Mouse (Mus musculus) midbrain, embryonic 12.5 days (tissue): ENCODE measurements around the gene Adam34. TPM values are rescaled to one million over a fixed set of nuclear protein-coding genes. Genes with fewer than 3 reads are reported as not detected.
"Not testable (repeated sequence)": the region's sequence is repeated elsewhere in the genome, so short reads cannot be mapped to it uniquely, and the experiment has no call there.

Experiments used
- ATAC-seq: fragments of 200-750 bp; cut with Nextera tagmentation; 2 replicates; pipeline ENCODE4 v1.8.0; 2017; ENCODE audit warnings: low read depth, moderate TSS enrichment, moderate library complexity; ENCODE audit not compliant: low FRiP score
- H3K27ac ChIP-seq: fragments of 300-500 bp; sonication (generic); replicated peaks from 2 replicates; pipeline ENCODE4 v1.5.1; 2016; ENCODE audit warnings: mild to moderate bottlenecking
- H3K27me3 ChIP-seq: fragments of 300-500 bp; sonication (generic); 2 replicates; pipeline ENCODE4 v1.6.1; 2016; ENCODE audit warnings: mild to moderate bottlenecking
- H3K36me3 ChIP-seq: fragments of 300-500 bp; sonication (generic); 2 replicates; pipeline ENCODE4 v1.6.1; 2016
- H3K4me1 ChIP-seq: fragments of 300-500 bp; sonication (generic); 2 replicates; pipeline ENCODE4 v1.6.1; 2016
- H3K4me2 ChIP-seq: fragments of 300-500 bp; sonication (generic); replicated peaks from 2 replicates; pipeline ENCODE4 v1.6.1; 2016; ENCODE audit warnings: mild to moderate bottlenecking, moderate library complexity
- H3K4me3 ChIP-seq: fragments of 300-500 bp; sonication (generic); 2 replicates; pipeline ENCODE4 v1.5.1; 2016; ENCODE audit warnings: mild to moderate bottlenecking
- H3K9ac ChIP-seq: fragments of 300-500 bp; sonication (generic); replicated peaks from 2 replicates; pipeline ENCODE4 v1.6.1; 2016; ENCODE audit warnings: mild to moderate bottlenecking, moderate library complexity
- H3K9me3 ChIP-seq: fragments of 300-500 bp; sonication (generic); 2 replicates; pipeline ENCODE4 v1.6.1; 2016; ENCODE audit warnings: mild to moderate bottlenecking
- WGBS: fragments of 180-500 bp; shearing (Covaris S2); methylation state at CpG from one replicate; pipeline ENCODE4 v1.1.7; 2016; 5-methylcytosine and 5-hydroxymethylcytosine counted together
- polyA plus RNA-seq: library from polyadenylated mRNA; unstranded; fragments of >200 nt; fragmentation: Nextera tagmentation; extraction: Ambion mirVana; gene quantifications from 2 replicates; pipeline ENCODE4 v1.2.1, GENCODE M21; 2016

The Adam34 gene
- not detected in 2 replicates for polyA plus RNA-seq

DNA sequence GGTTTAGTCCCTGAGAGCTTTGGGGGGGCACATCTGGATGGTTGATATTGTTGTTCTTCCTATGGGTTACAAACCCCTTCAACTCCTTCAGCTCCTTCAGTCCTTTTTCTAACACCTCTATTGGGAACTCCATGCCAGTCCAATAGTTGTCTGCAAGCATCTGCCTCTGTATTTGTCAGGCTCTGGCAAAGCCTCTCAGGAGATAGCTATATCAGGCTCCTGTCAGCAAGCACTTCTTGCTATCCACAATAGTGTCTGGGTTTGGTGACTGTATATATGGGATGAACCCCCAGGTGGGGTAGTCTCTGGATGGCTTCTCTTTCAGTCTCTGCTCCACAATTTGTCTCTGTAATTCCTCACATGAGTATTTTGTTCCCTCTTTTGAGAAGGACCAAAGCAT lies at the start of gene Adam34:
Gene Adam34, minus strand, starts transcription at position 101 of the 400 bp plus-strand sequence.
- H3K36me3 ChIP-seq = no peaks in the 10 kb centered on the region
- H3K27ac ChIP-seq = no peak within 1 kb of the TSS
- no peaks in the 10 kb centered on the region for H3K27me3 ChIP-seq
- no peak within 1 kb of the TSS for H3K4me3 ChIP-seq
- no peak within 1 kb of the TSS for H3K4me2 ChIP-seq
- H3K9ac ChIP-seq = no peak within 1 kb of the TSS
- no peak for ATAC-seq
- H3K9me3 ChIP-seq = no peaks in the 10 kb centered on the region
- H3K4me1 ChIP-seq = no peaks in the 10 kb centered on the region

DNA sequence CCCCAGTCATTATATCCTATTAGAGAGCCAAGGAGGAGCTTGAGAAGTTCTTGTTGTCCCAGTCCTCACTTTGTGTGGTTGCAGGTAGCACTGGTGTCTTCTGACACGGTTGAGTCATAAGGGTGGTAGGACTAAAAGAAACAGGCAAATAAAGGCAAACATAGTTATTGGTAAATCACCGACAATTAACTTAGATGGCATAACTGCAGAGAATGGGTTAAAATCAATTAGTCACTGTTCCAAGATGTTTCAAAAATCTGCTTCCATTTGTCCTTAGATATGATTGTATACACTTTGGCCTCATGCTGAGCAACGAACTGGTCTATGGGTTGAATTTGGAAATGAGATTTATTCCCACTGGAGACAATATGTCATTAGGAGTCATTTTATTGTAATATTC lies 82.7 kb downstream of the Adam34 start, which contains the start of gene Gm5346:
Gene Gm5346, minus strand, starts transcription at position 101 of the 400 bp plus-strand sequence.
- Histone ChIP-seq H3K9me3 (no peaks in the 10 kb centered on the region), H3K9ac (no peak within 1 kb of the TSS), H3K4me3 (no peak within 1 kb of the TSS), H3K27ac (no peak within 1 kb of the TSS), H3K4me1 (no peaks in the 10 kb centered on the region), H3K27me3 (no peaks in the 10 kb centered on the region), H3K4me2 (no peak within 1 kb of the TSS), H3K36me3 (no peaks in the 10 kb centered on the region)
- WGBS = 88% methylated on average over 3 of the region's 3 CpGs
- no peak for ATAC-seq

DNA sequence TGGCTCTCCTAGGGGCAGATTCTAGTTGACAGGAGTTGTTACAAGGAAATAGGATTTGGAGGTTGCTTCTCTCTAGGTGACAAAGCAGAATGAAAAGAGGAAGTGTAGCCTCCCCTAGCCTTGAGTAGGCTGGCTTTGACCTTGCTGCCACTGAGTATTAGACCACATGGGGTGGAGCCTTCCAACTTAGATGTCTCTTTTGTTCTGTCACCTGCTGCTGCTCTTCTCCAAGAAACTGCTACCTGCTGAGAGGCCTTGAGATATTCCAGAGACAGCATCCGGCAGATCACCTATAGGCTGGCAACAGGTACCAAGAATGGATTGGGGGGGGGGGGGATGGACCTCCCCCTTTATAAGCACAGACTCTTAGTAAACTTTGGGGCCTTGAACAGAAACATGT lies 93.8 kb downstream of the Adam34 start:
- Histone ChIP-seq H3K27me3 (no peaks in the 10 kb centered on the region), H3K9me3 (no peaks in the 10 kb centered on the region), H3K4me2 (no peak overlapping the region), H3K27ac (no peak overlapping the region), H3K9ac (no peak overlapping the region), H3K4me3 (no peak overlapping the region), H3K36me3 (no peaks in the 10 kb centered on the region), H3K4me1 (no peaks in the 10 kb centered on the region)
- no peak for ATAC-seq
- WGBS = 78% methylated on average over 1 of the region's 1 CpGs

DNA sequence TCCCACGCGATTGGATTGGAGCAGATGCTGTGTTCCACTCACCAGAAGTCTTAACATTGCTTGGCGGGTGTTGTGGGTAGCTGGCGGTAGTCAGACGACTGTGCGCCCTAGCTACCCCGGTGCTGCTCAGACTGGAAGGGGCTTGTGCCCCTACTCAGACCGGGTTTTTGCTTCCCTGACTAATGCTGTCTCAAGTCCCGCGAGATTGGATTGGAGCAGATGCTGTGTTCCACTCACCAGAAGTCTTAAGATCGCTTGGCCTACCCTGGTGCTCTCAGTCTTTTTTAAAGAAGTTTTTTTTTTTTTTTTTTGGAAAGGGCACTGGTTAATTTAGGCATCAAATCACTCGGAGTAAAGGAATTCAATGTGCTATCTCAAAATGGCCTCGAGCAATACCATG lies 106.2 kb downstream of the Adam34 start:
- H3K4me2 ChIP-seq, H3K4me3 ChIP-seq, H3K4me1 ChIP-seq, H3K27ac ChIP-seq, H3K36me3 ChIP-seq, H3K9ac ChIP-seq, H3K9me3 ChIP-seq, ATAC-seq, H3K27me3 ChIP-seq: not testable (repeated sequence)
- 83% methylated on average over 13 of the region's 13 CpGs for WGBS

DNA sequence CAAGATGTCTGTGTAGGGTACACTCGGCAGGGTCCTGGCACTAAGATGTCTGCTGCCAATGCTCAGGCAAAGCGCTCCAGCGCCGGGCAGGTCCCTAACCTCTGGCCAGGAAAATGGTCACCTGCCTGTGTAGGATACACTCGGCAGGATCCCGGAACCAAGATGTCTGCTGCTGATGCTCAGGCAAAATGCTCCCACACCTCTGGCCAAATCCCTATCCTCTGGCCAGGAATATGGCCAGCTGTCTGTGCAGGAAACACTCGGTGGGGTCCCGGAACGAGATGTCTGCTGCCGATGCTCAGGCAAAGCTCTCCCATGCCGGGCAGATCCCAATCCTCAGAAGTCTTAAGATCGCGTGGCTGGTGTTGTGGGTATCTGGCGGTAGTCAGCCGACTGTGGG lies 106.7 kb downstream of the Adam34 start:
- H3K27me3 ChIP-seq, H3K4me1 ChIP-seq, ATAC-seq, H3K9ac ChIP-seq, H3K27ac ChIP-seq, H3K4me3 ChIP-seq, H3K9me3 ChIP-seq, H3K4me2 ChIP-seq, H3K36me3 ChIP-seq: not testable (repeated sequence)
- WGBS = 93% methylated on average over 15 of the region's 15 CpGs

Other genes starting within 250 kb of the Adam34 start
- gene Adam26b, start 181.9 kb downstream of the Adam34 start, polyA plus RNA-seq = not detected in 2 replicates
- not detected in 2 replicates for gene Adam26a, start 133.3 kb downstream of the Adam34 start, polyA plus RNA-seq
- not detected in 2 replicates for gene Gm5346, start 82.8 kb downstream of the Adam34 start, polyA plus RNA-seq